Mouse (Mus musculus) liver, embryonic 18 days (tissue): Measurements from ENCODE around the gene C1s2. TPM values are rescaled to one million over a fixed set of nuclear protein-coding genes. Genes with fewer than 3 reads are reported as not detected.

Source experiments
- polyA plus RNA-seq: library from polyadenylated mRNA; depleted of rRNA; stranded (reverse); fragments of >200 nt; gene quantifications from 2 replicates; pipeline ENCODE4 v1.2.3, GENCODE M21; 2012; rRNA removed

The C1s2 gene
- polyA plus RNA-seq, result 0.01 TPM in 1 of 2 replicates, not detected in the other

GRCm38 (mm10) chr6:124635985-124636384 is at the start of gene C1s2:
Gene C1s2, minus strand, starts transcription at chr6:124636085.

GRCm38 (mm10) chr6:124662477-124663423 is 26.9 kb upstream of the C1s2 start, which contains the start of gene Lpcat3:
Gene Lpcat3, plus strand, starts transcription at chr6:124663027.

Other genes starting within 250 kb of the C1s2 start
- gene Pex5, start 221.0 kb downstream of the C1s2 start, polyA plus RNA-seq, result 20.7 and 22.3 TPM in 2 replicates
- 3.7 and 3.8 TPM in 2 replicates for gene Clstn3, start 171.3 kb downstream of the C1s2 start, polyA plus RNA-seq
- 14.3 and 16.2 TPM in 2 replicates for gene C1rl, start 143.0 kb downstream of the C1s2 start, polyA plus RNA-seq
- 29.2 and 33.8 TPM in 2 replicates for gene C1ra, start 123.7 kb downstream of the C1s2 start, polyA plus RNA-seq
- 152 and 156 TPM in 2 replicates for gene C1s1, start 93.7 kb downstream of the C1s2 start, polyA plus RNA-seq
- not detected in 2 replicates for gene C1rb, start 65.8 kb downstream of the C1s2 start, polyA plus RNA-seq
- 144 and 183 TPM in 2 replicates for gene Lpcat3, start 26.9 kb upstream of the C1s2 start, polyA plus RNA-seq
- gene Emg1, start 76.1 kb upstream of the C1s2 start, polyA plus RNA-seq, result 72.1 and 82.3 TPM in 2 replicates
- 119 and 130 TPM in 2 replicates for gene Phb2, start 76.3 kb upstream of the C1s2 start, polyA plus RNA-seq
- gene Ptpn6, start 102.6 kb upstream of the C1s2 start, polyA plus RNA-seq, result 33.5 and 37.1 TPM in 2 replicates
- 75.8 and 79.2 TPM in 2 replicates for gene Grcc10, start 105.3 kb upstream of the C1s2 start, polyA plus RNA-seq
- gene Gm45234, start 119.9 kb upstream of the C1s2 start, polyA plus RNA-seq, result not detected in 2 replicates
- 2.4 and 3.4 TPM in 2 replicates for gene Atn1, start 120.4 kb upstream of the C1s2 start, polyA plus RNA-seq
- gene Eno2, start 133.6 kb upstream of the C1s2 start, polyA plus RNA-seq, result 0.29 and 0.42 TPM in 2 replicates
- 0.05 and 0.06 TPM in 2 replicates for gene Lrrc23, start 143.6 kb upstream of the C1s2 start, polyA plus RNA-seq
- 6.0 and 6.8 TPM in 2 replicates for gene Spsb2, start 172.6 kb upstream of the C1s2 start, polyA plus RNA-seq
- 397 and 428 TPM in 2 replicates for gene Tpi1, start 178.2 kb upstream of the C1s2 start, polyA plus RNA-seq
- gene Usp5, start 193.4 kb upstream of the C1s2 start, polyA plus RNA-seq, result 23.8 and 25.3 TPM in 2 replicates
- 76.5 and 80.3 TPM in 2 replicates for gene Cdca3, start 193.5 kb upstream of the C1s2 start, polyA plus RNA-seq
- 0.02 and 0.03 TPM in 2 replicates for gene Gnb3, start 204.2 kb upstream of the C1s2 start, polyA plus RNA-seq
- 3.8 and 3.9 TPM in 2 replicates for gene P3h3, start 221.7 kb upstream of the C1s2 start, polyA plus RNA-seq
- gene Gpr162, start 227.9 kb upstream of the C1s2 start, polyA plus RNA-seq, result 0.04 and 0.06 TPM in 2 replicates